Mouse (Mus musculus) small intestine, adult 2 months (tissue): ENCODE measurements around the gene Cyp1a1.

ENCODE experiments used
- CTCF ChIP-seq: fragments of 200-500 bp; IDR thresholded peaks from 2 replicates; pipeline ENCODE4 v1.5.1; 2012; ENCODE audit warnings: low read depth, mild to moderate bottlenecking, control low read depth, inconsistent platforms, low read length, moderate library complexity, mixed read lengths; ENCODE audit not compliant: insufficient replicate concordance, insufficient read length; ENCODE audit errors: extremely low read depth
- POLR2A ChIP-seq: fragments of 200-500 bp; IDR thresholded peaks from 2 replicates; pipeline ENCODE4 v1.6.1; 2012; ENCODE audit warnings: low read depth, mild to moderate bottlenecking, control low read depth, inconsistent platforms, low read length, moderate library complexity

GRCm38 (mm10) chr9:57652855-57653254 is 34.9 kb upstream of the Cyp1a1 start:
- TF ChIP-seq POLR2A = no peak
- no peak for TF ChIP-seq CTCF
